Mouse (Mus musculus): Measurements from ENCODE around the gene Sirt5. TPM values are rescaled to one million over a fixed set of nuclear protein-coding genes. Genes with fewer than 3 reads are reported as not detected.
A peak's percentile ranks its signal among the peaks of the same experiment; 100 is the strongest.

Gene Sirt5
- polyA plus RNA-seq (2015; fragmentation: Nextera tagmentation; extraction: Ambion mirVana) = 5.3 and 5.4 TPM in 2 replicates

DNA sequence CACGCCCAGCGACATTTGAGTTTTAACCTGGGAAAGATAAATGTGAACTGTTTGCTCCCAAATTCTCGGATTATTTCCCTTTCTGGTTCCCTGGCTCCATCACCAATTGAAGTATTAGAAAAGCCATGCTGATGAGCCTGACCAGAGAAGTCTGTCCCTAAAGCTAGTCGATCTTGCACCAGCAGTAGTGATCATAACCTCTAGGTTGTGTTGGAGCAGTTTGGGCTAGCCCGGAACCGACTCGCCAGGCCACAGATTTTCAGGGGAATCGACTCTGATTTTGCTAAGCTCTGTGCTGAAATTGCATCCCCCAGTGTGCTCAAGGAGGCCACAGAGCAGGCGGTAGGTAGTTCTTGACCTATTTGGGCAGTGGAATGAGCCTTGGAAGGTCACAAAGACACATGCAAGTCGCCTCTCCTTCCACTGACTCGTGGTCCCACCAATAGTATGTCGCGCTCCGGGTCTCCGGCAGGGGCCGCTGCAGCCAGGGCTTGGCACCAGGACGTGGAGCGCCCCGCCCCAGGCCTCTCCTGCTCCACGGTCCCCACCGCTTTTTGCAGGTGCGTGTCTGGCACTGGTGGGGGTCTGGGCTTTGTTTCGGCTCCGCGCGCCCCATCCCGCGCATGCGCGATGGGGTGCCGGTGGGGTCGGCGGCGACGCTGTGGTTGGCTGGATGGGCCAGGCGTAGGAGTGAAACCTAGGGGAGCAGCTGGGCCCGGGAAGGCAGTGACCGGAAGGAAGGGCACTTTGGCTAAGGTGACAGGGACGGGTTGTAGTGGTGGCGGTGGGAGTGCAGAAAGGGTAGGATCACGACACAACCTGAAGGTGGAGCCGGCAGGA, at the start of gene Sirt5:
Sirt5 (plus strand) TSS at position 512 of the 840 bp plus-strand sequence.
- Histone ChIP-seq H3K27me3 (no peaks in the 10 kb centered on the region), H3K4me1 (replicated peaks) (peaks cover 12% of the 10 kb centered on the region), H3K27ac (replicated peaks) (0 out of 2 replicates have a peak within 1 kb of the TSS, but pooled peaks have one; percentile 45), H3K9me3 (replicated peaks) (no peaks in the 10 kb centered on the region), H3K9ac (peak within 1 kb of the TSS; percentile 58), H3K4me3 (replicated peaks) (peak within 1 kb of the TSS; percentile 69), H3K4me2 (peak within 1 kb of the TSS; percentile 86), H3K36me3 (replicated peaks) (no peaks in the 10 kb centered on the region)
- 12% methylated on average over 42 of the region's 42 CpGs for WGBS (ENCODE audit: insufficient replicate concordance)
- ATAC-seq (ENCODE audit: insufficient read depth) = peak; percentile 84

DNA sequence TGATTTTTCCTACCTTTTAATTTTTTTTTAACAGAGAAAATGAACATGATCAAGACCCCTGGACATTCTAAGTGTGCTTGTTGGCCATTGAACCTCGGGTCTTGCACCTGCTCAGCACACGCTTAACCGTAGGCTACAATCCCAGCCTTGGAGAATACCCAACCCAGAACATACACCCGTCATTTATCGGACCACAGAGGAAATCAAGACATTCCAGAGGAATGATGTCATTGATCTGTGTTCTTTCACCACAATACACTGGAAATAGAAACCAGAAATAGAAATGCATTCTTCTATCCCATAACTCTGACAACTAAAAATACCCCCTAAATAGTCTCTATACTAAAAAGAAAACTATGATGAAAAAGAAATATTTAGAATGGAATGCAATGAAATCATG, 47.9 kb upstream of the Sirt5 start:
- Histone ChIP-seq H3K9ac (no peak overlapping the region), H3K27ac (replicated peaks) (no peak overlapping the region), H3K27me3 (peaks cover 3% of the 10 kb centered on the region; the same call in 1 of the 2 replicates), H3K4me1 (replicated peaks) (no peaks in the 10 kb centered on the region), H3K36me3 (replicated peaks) (no peaks in the 10 kb centered on the region), H3K4me2 (no peak overlapping the region), H3K4me3 (replicated peaks) (no peak overlapping the region), H3K9me3 (replicated peaks) (no peaks in the 10 kb centered on the region)
- no peak for ATAC-seq (ENCODE audit: insufficient read depth)
- 69% methylated on average over 5 of the region's 5 CpGs for WGBS (ENCODE audit: insufficient replicate concordance)

DNA sequence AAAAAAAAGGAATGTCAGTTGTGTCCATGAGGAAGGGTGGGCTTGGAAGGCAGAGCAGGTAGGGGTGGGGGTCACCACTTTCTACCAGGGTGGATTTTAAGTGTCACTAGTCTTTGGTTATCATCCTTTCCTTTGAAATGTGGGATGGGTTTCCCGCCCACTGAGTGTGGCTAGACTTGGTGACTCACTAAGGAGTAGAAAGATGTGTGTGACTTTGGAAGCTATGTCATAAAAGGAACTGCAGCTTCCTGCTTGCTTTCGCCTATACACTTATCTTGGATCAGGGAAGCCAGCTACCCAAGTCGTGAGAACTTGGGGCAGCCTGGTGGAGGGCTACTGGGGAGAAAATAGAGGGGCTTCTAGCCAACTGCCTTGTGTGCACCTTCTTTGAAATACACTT, 45.9 kb upstream of the Sirt5 start:
- Histone ChIP-seq H3K4me3 (replicated peaks) (no peak overlapping the region), H3K36me3 (replicated peaks) (no peaks in the 10 kb centered on the region), H3K4me1 (replicated peaks) (no peaks in the 10 kb centered on the region), H3K27ac (replicated peaks) (no peak overlapping the region), H3K9ac (no peak overlapping the region), H3K9me3 (replicated peaks) (no peaks in the 10 kb centered on the region), H3K27me3 (no peaks in the 10 kb centered on the region), H3K4me2 (no peak overlapping the region)
- WGBS (ENCODE audit: insufficient replicate concordance) = 22% methylated on average over 3 of the region's 3 CpGs
- ATAC-seq (ENCODE audit: insufficient read depth) = no peak

DNA sequence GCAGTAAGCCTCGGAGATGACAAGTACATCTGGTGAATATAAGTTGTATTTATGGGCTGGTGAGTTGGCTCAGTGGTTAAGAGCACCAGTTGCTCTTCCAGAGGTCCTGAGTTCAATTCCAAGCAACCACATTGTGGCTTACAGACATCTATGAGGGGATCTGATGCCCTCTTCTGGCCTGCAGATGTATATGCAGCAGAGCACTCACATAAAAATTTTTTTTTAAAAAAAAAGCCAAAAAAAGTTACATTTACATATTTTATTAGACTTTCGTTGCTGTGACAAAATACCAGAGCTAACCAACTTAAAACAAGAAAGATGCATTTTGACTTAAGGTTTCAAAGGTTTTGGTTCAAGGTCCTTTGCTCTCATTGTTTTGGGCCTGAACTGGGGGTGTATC, 43.8 kb upstream of the Sirt5 start:
- H3K27ac ChIP-seq (replicated peaks) = no peak overlapping the region
- 47% methylated on average over 2 of the region's 2 CpGs for WGBS (ENCODE audit: insufficient replicate concordance)
- no peaks in the 10 kb centered on the region for H3K9me3 ChIP-seq (replicated peaks)
- no peak overlapping the region for H3K4me2 ChIP-seq
- H3K4me3 ChIP-seq (replicated peaks) = no peak overlapping the region
- H3K36me3 ChIP-seq (replicated peaks) = no peaks in the 10 kb centered on the region
- H3K4me1 ChIP-seq (replicated peaks) = no peaks in the 10 kb centered on the region
- no peaks in the 10 kb centered on the region for H3K27me3 ChIP-seq
- H3K9ac ChIP-seq = no peak overlapping the region
- no peak for ATAC-seq (ENCODE audit: insufficient read depth)

DNA sequence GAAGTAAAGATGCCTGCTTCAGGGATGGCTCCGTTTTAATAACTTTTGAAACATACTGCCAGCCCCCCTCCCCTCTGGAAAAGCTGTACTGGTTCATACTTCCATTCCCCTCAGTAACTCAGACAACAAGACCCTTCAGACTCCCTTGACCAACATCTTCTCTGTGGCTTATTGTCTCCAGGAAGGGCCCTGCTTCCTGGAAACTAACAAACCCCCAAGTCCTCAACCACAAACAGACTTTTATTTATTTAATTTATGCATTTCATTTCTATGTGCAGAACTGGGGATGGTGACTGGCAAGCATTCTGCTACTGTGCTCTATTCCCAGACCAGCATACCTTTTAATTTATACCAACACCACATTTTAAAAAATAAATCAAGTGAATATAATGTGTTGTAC, 39.9 kb upstream of the Sirt5 start:
- H3K27me3 ChIP-seq = no peaks in the 10 kb centered on the region
- no peak overlapping the region for H3K4me3 ChIP-seq (replicated peaks)
- ATAC-seq (ENCODE audit: insufficient read depth) = no peak
- H3K36me3 ChIP-seq (replicated peaks) = no peaks in the 10 kb centered on the region
- H3K4me1 ChIP-seq (replicated peaks) = no peaks in the 10 kb centered on the region
- H3K4me2 ChIP-seq = no peak overlapping the region
- 24% methylated on average over 1 of the region's 1 CpGs for WGBS (ENCODE audit: insufficient replicate concordance)
- H3K9me3 ChIP-seq (replicated peaks) = no peaks in the 10 kb centered on the region
- H3K9ac ChIP-seq = no peak overlapping the region
- no peak overlapping the region for H3K27ac ChIP-seq (replicated peaks)

DNA sequence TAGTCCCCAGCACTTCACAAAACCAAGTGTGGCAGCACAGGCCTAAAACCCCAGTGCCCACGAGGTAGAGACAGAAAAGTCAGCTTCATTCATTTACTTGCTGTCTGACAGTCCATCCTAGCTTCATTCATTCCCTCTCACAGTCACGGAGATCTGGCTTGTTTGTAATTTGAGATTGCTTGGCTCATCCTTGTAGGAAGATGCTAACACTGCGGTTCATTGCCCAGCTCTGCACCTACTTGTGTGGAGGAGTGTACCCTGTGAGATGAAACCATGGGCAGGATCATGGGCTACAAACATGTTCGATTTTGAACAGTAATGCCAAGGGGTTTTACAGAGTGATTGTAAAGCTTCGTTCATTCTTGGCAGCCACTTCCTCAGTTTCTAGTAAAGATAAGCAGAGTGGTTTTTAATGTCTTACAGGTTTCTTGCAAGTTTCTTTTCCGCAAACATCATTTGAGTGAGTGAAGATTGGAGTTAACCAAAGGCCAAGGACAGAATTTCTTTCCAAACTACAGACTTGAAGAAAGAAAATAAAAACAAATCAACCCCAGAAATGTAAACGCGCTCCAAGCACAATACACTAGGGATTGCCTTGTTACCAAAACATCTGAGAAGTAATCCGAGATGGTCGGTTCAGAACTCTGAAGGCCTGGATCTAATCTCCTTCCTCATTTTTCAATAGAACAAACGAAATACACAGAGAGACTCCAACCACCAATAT, 33.4 kb upstream of the Sirt5 start:
- Histone ChIP-seq H3K27me3 (no peaks in the 10 kb centered on the region), H3K9ac (no peak overlapping the region), H3K9me3 (replicated peaks) (no peaks in the 10 kb centered on the region), H3K36me3 (replicated peaks) (no peaks in the 10 kb centered on the region), H3K4me3 (replicated peaks) (no peak overlapping the region), H3K27ac (replicated peaks) (no peak overlapping the region), H3K4me1 (replicated peaks) (no peaks in the 10 kb centered on the region), H3K4me2 (no peak overlapping the region)
- WGBS (ENCODE audit: insufficient replicate concordance) = 34% methylated on average over 11 of the region's 11 CpGs
- ATAC-seq (ENCODE audit: insufficient read depth) = no peak

DNA sequence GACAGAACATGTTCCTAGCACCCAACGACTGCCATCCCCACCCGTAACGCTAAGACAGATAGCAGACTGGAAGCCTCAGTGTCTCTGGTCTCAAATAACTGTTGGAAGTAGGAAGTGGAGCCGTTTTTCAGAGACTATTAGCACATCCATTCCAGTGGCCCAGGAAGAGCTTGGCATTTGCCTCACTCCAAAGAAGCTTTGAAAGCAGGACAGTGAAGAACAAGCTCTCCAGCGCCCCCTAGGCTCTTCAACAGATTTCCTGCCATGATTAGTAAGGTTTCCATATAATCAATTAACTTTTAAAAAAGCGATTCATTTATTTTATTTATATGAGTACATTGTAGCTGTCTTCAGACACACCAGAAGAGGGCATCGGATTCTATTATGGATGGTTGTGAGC, 32.7 kb upstream of the Sirt5 start:
- H3K27ac ChIP-seq (replicated peaks) = no peak overlapping the region
- H3K9ac ChIP-seq = no peak overlapping the region
- no peak overlapping the region for H3K4me3 ChIP-seq (replicated peaks)
- H3K36me3 ChIP-seq (replicated peaks) = no peaks in the 10 kb centered on the region
- 26% methylated on average over 7 of the region's 7 CpGs for WGBS (ENCODE audit: insufficient replicate concordance)
- H3K4me2 ChIP-seq = no peak overlapping the region
- no peaks in the 10 kb centered on the region for H3K9me3 ChIP-seq (replicated peaks)
- no peaks in the 10 kb centered on the region for H3K27me3 ChIP-seq
- H3K4me1 ChIP-seq (replicated peaks) = no peaks in the 10 kb centered on the region
- no peak for ATAC-seq (ENCODE audit: insufficient read depth)

DNA sequence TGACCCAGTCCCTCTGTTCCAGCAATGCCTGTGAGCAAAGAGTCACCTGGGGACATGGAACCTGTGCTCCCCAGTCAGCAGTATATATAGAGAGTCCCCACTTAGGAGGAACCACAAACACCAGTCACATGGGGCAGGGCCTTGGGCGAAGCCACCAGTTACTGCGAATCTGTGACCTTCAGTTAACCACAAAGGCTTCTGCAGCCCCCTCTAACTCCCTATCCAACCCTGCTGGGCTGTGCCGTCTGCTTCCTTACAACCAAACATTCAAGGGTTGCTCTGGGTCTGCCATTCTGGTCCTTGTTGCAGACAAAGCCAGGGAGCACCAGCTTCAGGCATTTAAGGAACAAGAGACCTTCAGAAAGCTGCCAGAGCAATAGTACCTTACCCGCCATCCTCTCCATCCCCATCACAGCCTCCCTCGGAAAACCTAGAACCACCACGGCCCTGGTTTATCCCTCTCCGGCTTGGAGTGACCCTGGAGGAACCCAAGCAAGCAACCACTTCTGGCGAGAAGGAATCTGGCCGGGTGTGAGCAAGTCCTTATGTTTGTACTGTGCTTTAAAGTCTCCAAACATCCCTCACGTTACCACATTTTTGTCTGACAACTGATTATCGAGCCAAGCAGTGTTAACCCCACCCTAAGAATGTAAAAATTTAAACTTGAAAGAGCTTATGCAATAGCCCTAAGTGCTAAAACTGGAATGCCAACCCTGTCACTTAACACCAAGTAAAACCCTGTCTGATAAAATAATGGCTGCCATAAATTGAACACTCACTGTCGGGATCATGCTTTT, 28.7 kb upstream of the Sirt5 start:
- ATAC-seq (ENCODE audit: insufficient read depth) = no peak
- no peak overlapping the region for H3K27ac ChIP-seq (replicated peaks)
- 49% methylated on average over 12 of the region's 12 CpGs for WGBS (ENCODE audit: insufficient replicate concordance)

DNA sequence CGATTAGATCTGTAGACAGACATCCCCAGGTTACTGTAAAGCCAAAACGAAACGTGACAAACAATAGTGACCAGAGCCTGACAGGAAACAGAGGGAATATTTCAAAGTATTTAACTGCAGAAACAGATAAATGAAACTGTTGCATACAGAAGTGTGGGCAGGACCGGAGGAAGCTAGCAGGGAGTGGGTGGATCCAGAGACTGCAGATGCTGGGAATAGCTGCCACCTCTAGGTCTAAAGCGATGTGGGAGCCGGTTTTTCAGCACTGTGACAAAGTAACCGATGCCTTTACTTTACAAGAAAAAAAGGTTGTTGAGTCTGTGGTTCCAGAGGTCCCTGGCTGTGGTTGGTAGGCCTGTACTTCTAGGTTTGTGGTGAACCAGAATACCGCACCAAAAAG, 27.3 kb upstream of the Sirt5 start:
- Histone ChIP-seq H3K4me3 (replicated peaks) (no peak overlapping the region), H3K9ac (no peak overlapping the region), H3K9me3 (replicated peaks) (no peaks in the 10 kb centered on the region), H3K4me2 (no peak overlapping the region), H3K36me3 (replicated peaks) (no peaks in the 10 kb centered on the region), H3K27ac (replicated peaks) (no peak overlapping the region), H3K27me3 (no peaks in the 10 kb centered on the region), H3K4me1 (replicated peaks) (no peaks in the 10 kb centered on the region)
- WGBS (ENCODE audit: insufficient replicate concordance) = 60% methylated on average over 8 of the region's 8 CpGs
- no peak for ATAC-seq (ENCODE audit: insufficient read depth)

More for the DNA sequence above, 28.7 kb upstream of the Sirt5 start:
- Histone ChIP-seq H3K27me3 (no peaks in the 10 kb centered on the region), H3K4me1 (replicated peaks) (no peaks in the 10 kb centered on the region), H3K36me3 (replicated peaks) (no peaks in the 10 kb centered on the region), H3K4me2 (no peak overlapping the region), H3K9ac (no peak overlapping the region), H3K9me3 (replicated peaks) (no peaks in the 10 kb centered on the region), H3K4me3 (replicated peaks) (no peak overlapping the region)

DNA sequence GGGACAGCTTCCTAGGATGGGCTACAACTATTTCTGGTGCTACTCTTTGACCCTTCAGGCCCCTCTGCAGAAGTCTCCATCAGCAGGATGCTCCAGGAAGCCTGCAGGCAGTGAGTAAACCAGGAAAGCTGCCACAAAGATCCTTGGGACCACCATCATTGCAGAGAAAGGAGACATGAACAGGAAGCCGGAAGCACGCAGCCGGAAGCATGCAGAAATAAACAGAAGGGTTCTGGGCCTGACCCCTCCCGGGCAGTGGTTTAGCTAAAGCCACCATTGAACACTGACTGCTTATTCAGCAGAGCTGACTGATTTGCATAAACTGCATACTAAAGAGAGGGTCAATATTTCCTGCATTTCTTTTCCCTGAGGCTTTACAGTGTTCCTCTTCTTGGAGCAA, 26.7 kb upstream of the Sirt5 start:
- no peak overlapping the region for H3K27ac ChIP-seq (replicated peaks)
- no peaks in the 10 kb centered on the region for H3K4me1 ChIP-seq (replicated peaks)
- no peaks in the 10 kb centered on the region for H3K27me3 ChIP-seq
- H3K9me3 ChIP-seq (replicated peaks) = no peaks in the 10 kb centered on the region
- H3K36me3 ChIP-seq (replicated peaks) = no peaks in the 10 kb centered on the region
- H3K4me2 ChIP-seq = no peak overlapping the region
- H3K9ac ChIP-seq = no peak overlapping the region
- H3K4me3 ChIP-seq (replicated peaks) = no peak overlapping the region
- WGBS (ENCODE audit: insufficient replicate concordance) = 53% methylated on average over 4 of the region's 4 CpGs
- ATAC-seq (ENCODE audit: insufficient read depth) = no peak

DNA sequence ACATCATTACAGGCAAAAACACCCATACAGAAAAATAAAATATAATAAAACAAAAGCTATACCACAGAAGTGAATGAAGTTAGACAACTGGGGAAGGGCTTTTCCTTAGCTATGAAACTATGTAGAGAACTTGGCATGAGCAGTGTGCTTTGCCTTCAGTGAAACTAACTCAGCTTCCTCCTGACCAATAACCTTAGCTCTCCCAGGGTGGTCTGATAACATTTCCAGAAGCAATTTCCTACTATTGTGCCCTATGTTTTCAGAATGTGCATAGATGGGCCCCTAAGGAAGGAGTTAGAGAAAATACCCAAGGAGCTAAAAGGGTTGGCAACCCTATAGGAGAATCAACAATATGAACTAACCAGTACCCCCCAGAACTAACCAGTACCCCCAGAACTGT, 18.5 kb upstream of the Sirt5 start:
- no peak overlapping the region for H3K4me3 ChIP-seq (replicated peaks)
- no peak overlapping the region for H3K27ac ChIP-seq (replicated peaks)
- no peaks in the 10 kb centered on the region for H3K4me1 ChIP-seq (replicated peaks)
- no peak overlapping the region for H3K9ac ChIP-seq
- no peak overlapping the region for H3K4me2 ChIP-seq
- no peaks in the 10 kb centered on the region for H3K27me3 ChIP-seq
- H3K36me3 ChIP-seq (replicated peaks) = no peaks in the 10 kb centered on the region
- no peaks in the 10 kb centered on the region for H3K9me3 ChIP-seq (replicated peaks)
- ATAC-seq (ENCODE audit: insufficient read depth) = no peak

Measured in liver, embryonic 15.5 days (tissue).